Mouse (Mus musculus) ovary, postnatal 10 days (tissue): ENCODE results near the gene Ccdc85c.

Source experiments
- DNase-seq: peaks from one replicate; pipeline ENCODE4 v3.0.0; 2022; ENCODE audit warnings: low spot score

Gene Ccdc85c

GRCm38 (mm10) chr12:108294620-108295019, 19.4 kb upstream of the Ccdc85c start:
- DNase-seq = no peak

- no peak for DNase-seq
These were observed 17.7 kb upstream of the Ccdc85c start for GRCm38 (mm10) chr12:108292957-108293356.

GRCm38 (mm10) chr12:108292419-108292818, 17.2 kb upstream of the Ccdc85c start:
- no peak for DNase-seq

GRCm38 (mm10) chr12:108288127-108288880, 13.1 kb upstream of the Ccdc85c start:
- no peak for DNase-seq

GRCm38 (mm10) chr12:108287011-108287410, 11.8 kb upstream of the Ccdc85c start:
- no peak for DNase-seq

- no peak for DNase-seq
These were observed 11.2 kb upstream of the Ccdc85c start for GRCm38 (mm10) chr12:108286381-108286780.

GRCm38 (mm10) chr12:108285225-108286011, 10.2 kb upstream of the Ccdc85c start:
- no peak for DNase-seq

- DNase-seq = no peak
These were observed 9.4 kb upstream of the Ccdc85c start for GRCm38 (mm10) chr12:108284455-108285224.

GRCm38 (mm10) chr12:108278221-108278918, 3.1 kb upstream of the Ccdc85c start:
- DNase-seq = no peak

- DNase-seq = no peak
These were observed 2.2 kb upstream of the Ccdc85c start for GRCm38 (mm10) chr12:108277341-108277841.

GRCm38 (mm10) chr12:108275920-108276822, 946 bp upstream of the Ccdc85c start:
- DNase-seq = no peak

GRCm38 (mm10) chr12:108275508-108275890, 274 bp upstream of the Ccdc85c start:
- peak; percentile 90 for DNase-seq

- no peak for DNase-seq
These were observed 971 bp downstream of the Ccdc85c start for GRCm38 (mm10) chr12:108274313-108274595.

- no peak for DNase-seq
These were observed 1.5 kb downstream of the Ccdc85c start for GRCm38 (mm10) chr12:108273466-108274312.

GRCm38 (mm10) chr12:108272143-108272635, 3.0 kb downstream of the Ccdc85c start:
- no peak for DNase-seq

GRCm38 (mm10) chr12:108271351-108272142, 3.7 kb downstream of the Ccdc85c start:
- DNase-seq = no peak

- DNase-seq = no peak
These were observed 4.8 kb downstream of the Ccdc85c start for GRCm38 (mm10) chr12:108270240-108270919.

GRCm38 (mm10) chr12:108269699-108270098, 5.5 kb downstream of the Ccdc85c start:
- no peak for DNase-seq
